Mouse (Mus musculus): Measurements from ENCODE around the gene Rufy3.

GRCm38 (mm10) chr5:88604641-88605358, 40.0 kb downstream of the Rufy3 start:
- TF ChIP-seq CTCF (IDR thresholded peaks at IDR 0.05; ENCODE audit: low read depth) (no peak), EP300 (IDR thresholded peaks at IDR 0.05; ENCODE audit: low read depth) (no peak)

Measured in liver, postnatal 0 days (tissue).